Comparison of ENCODE assay signal across 21 mouse cellular contexts in genomic region chr19:56583785-56584184, GRCm38 (mm10). TPM values are rescaled to one million over a fixed set of nuclear protein-coding genes. Genes with fewer than 3 reads are reported as not detected.
DNase-seq lines count a peak whose midpoint lies in the region; ATAC-seq and TF ChIP-seq lines count a peak whose summit lies in the region.
"Had no signal": no experiment of that assay in that cellular context is flagged by ENCODE, and none has a peak within 500 bp of the region (broad histone marks: within the 10 kb centered on the region; RNA-seq: fewer than 3 reads in every experiment).

No protein-coding gene starts in this region.

- no peak overlapping the region for H3K27ac ChIP-seq in heart, adult 2 months
- H3K27ac ChIP-seq in lung, embryonic 14.5 days (ENCODE audit: low read depth), result no peak overlapping the region
- H3K27ac ChIP-seq in stomach, embryonic 16.5 days (ENCODE audit: low read length), result peak overlapping the region; percentile 27; the same call in 1 of the 2 replicates
- no peak overlapping the region for H3K27ac ChIP-seq in forebrain, embryonic 16.5 days (ENCODE audit: low read length)
- H3K27ac ChIP-seq: forebrain, embryonic 12.5 days; heart, embryonic 10.5 days; hindbrain, embryonic 12.5 days; layer of hippocampus, adult 2 months; limb, embryonic 15.5 days; liver, embryonic 15.5 days; midbrain, embryonic 13.5 days; neural tube, embryonic 13.5 days; stomach, embryonic 15.5 days had no signal

- H3K4me2 ChIP-seq in lung, embryonic 14.5 days, result no peak overlapping the region
- H3K4me2 ChIP-seq in stomach, embryonic 16.5 days (ENCODE audit: low read depth, low read length), result no peak overlapping the region
- no peak overlapping the region for H3K4me2 ChIP-seq in forebrain, embryonic 16.5 days (ENCODE audit: low read length)
- H3K4me2 ChIP-seq: forebrain, embryonic 12.5 days; hindbrain, embryonic 12.5 days; limb, embryonic 15.5 days; liver, embryonic 15.5 days; midbrain, embryonic 13.5 days; neural tube, embryonic 13.5 days; stomach, embryonic 15.5 days had no signal

- intact Hi-C loops in heart, postnatal 10 days (cut with DNase I), result no loop called here
- intact Hi-C loops in heart, adult 2 months (cut with DNase I), result no loop called here

- no peak for TF ChIP-seq POLR2A in heart, adult 2 months (IDR thresholded peaks at IDR 0.05; ENCODE audit: insufficient read depth, low read depth, low read length)

- H3K27me3 ChIP-seq in heart, adult 2 months (ENCODE audit: control insufficient read depth, insufficient read depth, low read length), result no peaks in the 10 kb centered on the region
- no peaks in the 10 kb centered on the region for H3K27me3 ChIP-seq in lung, embryonic 14.5 days (ENCODE audit: insufficient read depth, low read length)
- no peaks in the 10 kb centered on the region for H3K27me3 ChIP-seq in stomach, embryonic 16.5 days (ENCODE audit: control insufficient read depth, insufficient read depth, low read length)
- no peaks in the 10 kb centered on the region for H3K27me3 ChIP-seq in forebrain, embryonic 16.5 days (replicated peaks; ENCODE audit: control insufficient read depth, insufficient read depth, low read length)
- H3K27me3 ChIP-seq: CH12.LX; forebrain, embryonic 12.5 days; hindbrain, embryonic 12.5 days; limb, embryonic 15.5 days; liver, embryonic 15.5 days; midbrain, embryonic 13.5 days; neural tube, embryonic 13.5 days; stomach, embryonic 15.5 days had no signal

- H3K4me1 ChIP-seq in heart, adult 2 months (ENCODE audit: control insufficient read depth, insufficient read depth, low read length), result peaks cover 12% of the 10 kb centered on the region
- no peaks in the 10 kb centered on the region; the same call in 1 of the 2 replicates for H3K4me1 ChIP-seq in lung, embryonic 14.5 days (ENCODE audit: insufficient read depth)
- peaks cover 22% of the 10 kb centered on the region for H3K4me1 ChIP-seq in stomach, embryonic 16.5 days (ENCODE audit: control insufficient read depth, insufficient read depth, low read length)
- peaks cover 4% of the 10 kb centered on the region; the same call in 1 of the 2 replicates for H3K4me1 ChIP-seq in forebrain, embryonic 16.5 days (replicated peaks; ENCODE audit: control insufficient read depth, insufficient read depth, low read length)
- H3K4me1 ChIP-seq: forebrain, embryonic 12.5 days; hindbrain, embryonic 12.5 days; liver, embryonic 15.5 days; neural tube, embryonic 13.5 days; stomach, embryonic 15.5 days had no signal

- no peak for TF ChIP-seq EP300 in heart, adult 2 months (IDR thresholded peaks at IDR 0.05; ENCODE audit: insufficient read depth, low read depth, low read length)

- no peaks in the 10 kb centered on the region for H3K9me3 ChIP-seq in lung, embryonic 14.5 days (ENCODE audit: low read depth, low read length)
- no peaks in the 10 kb centered on the region for H3K9me3 ChIP-seq in stomach, embryonic 16.5 days (replicated peaks; ENCODE audit: control insufficient read depth, low read length)
- H3K9me3 ChIP-seq in forebrain, embryonic 16.5 days (ENCODE audit: control insufficient read depth, low read length), result no peaks in the 10 kb centered on the region
- H3K9me3 ChIP-seq: forebrain, embryonic 12.5 days; heart, embryonic 10.5 days; hindbrain, embryonic 12.5 days; limb, embryonic 15.5 days; liver, embryonic 15.5 days; midbrain, embryonic 13.5 days; neural tube, embryonic 13.5 days; stomach, embryonic 15.5 days had no signal

- no peak overlapping the region for H3K4me3 ChIP-seq in heart, adult 2 months
- H3K4me3 ChIP-seq in lung, embryonic 14.5 days (ENCODE audit: low read depth, low read length), result no peak overlapping the region
- no peak overlapping the region for H3K4me3 ChIP-seq in stomach, embryonic 16.5 days (replicated peaks; ENCODE audit: low read length)
- H3K4me3 ChIP-seq in forebrain, embryonic 16.5 days (replicated peaks; ENCODE audit: low read length), result no peak overlapping the region
- H3K4me3 ChIP-seq: forebrain, embryonic 12.5 days; heart, embryonic 10.5 days; hindbrain, embryonic 12.5 days; layer of hippocampus, adult 2 months; limb, embryonic 15.5 days; liver, embryonic 15.5 days; midbrain, embryonic 13.5 days; neural tube, embryonic 13.5 days; stomach, embryonic 15.5 days had no signal

- H3K79me2 ChIP-seq in heart, adult 2 months (replicated peaks; ENCODE audit: control insufficient read depth, insufficient read depth, low read length), result no peaks in the 10 kb centered on the region

- WGBS in heart, adult 2 months, result 76% methylated on average over 5 of the region's 5 CpGs
- WGBS in lung, embryonic 14.5 days, result 33% methylated on average over 5 of the region's 5 CpGs
- WGBS in stomach, embryonic 16.5 days, result 30% methylated on average over 5 of the region's 5 CpGs
- 80% methylated on average over 5 of the region's 5 CpGs for WGBS in forebrain, embryonic 16.5 days

- ATAC-seq in lung, embryonic 14.5 days (ENCODE audit: insufficient read depth), result no peak
- ATAC-seq in stomach, embryonic 16.5 days (ENCODE audit: insufficient read depth, low FRiP score), result 0 out of 2 replicates have a peak, but pooled peaks have one; percentile 33
- no peak for ATAC-seq in forebrain, embryonic 16.5 days
- ATAC-seq: midbrain, embryonic 13.5 days had no signal

- no peak overlapping the region for H3K9ac ChIP-seq in heart, adult 2 months (ENCODE audit: low read depth, low read length)
- H3K9ac ChIP-seq in lung, embryonic 14.5 days, result no peak overlapping the region
- H3K9ac ChIP-seq in stomach, embryonic 16.5 days (ENCODE audit: low read length), result no peak overlapping the region
- no peak overlapping the region for H3K9ac ChIP-seq in forebrain, embryonic 16.5 days (replicated peaks; ENCODE audit: low read depth, low read length)
- H3K9ac ChIP-seq: forebrain, embryonic 12.5 days; hindbrain, embryonic 12.5 days; limb, embryonic 15.5 days; liver, embryonic 15.5 days; midbrain, embryonic 13.5 days; neural tube, embryonic 13.5 days; stomach, embryonic 15.5 days had no signal

- peaks cover 3% of the 10 kb centered on the region; the same call in 1 of the 2 replicates for H3K36me3 ChIP-seq in heart, adult 2 months (ENCODE audit: control insufficient read depth, insufficient read depth, low read length)
- peaks cover 39% of the 10 kb centered on the region for H3K36me3 ChIP-seq in lung, embryonic 14.5 days (ENCODE audit: insufficient read depth)
- H3K36me3 ChIP-seq in stomach, embryonic 16.5 days (ENCODE audit: control insufficient read depth, insufficient read depth, low read length), result 0 out of 2 replicates have a peak, but pooled peaks cover 3% of the 10 kb centered on the region
- H3K36me3 ChIP-seq in forebrain, embryonic 16.5 days (ENCODE audit: control insufficient read depth, insufficient read depth), result peaks cover 3% of the 10 kb centered on the region; the same call in 1 of the 2 replicates

- peak; percentile 30 to 40 for DNase-seq in heart, postnatal 10 days
- no peak for DNase-seq in heart, adult 2 months
- DNase-seq in lung, embryonic 14.5 days, result peak; percentile 42
- DNase-seq in lung, postnatal 14 days, result no peak
- peak; percentile 50 for DNase-seq in kidney, postnatal 14 days
- no peak for DNase-seq in gastrocnemius, postnatal 10 days
- DNase-seq: cerebellum, adult 9-11 months; gastrocnemius, postnatal 14 days; right cerebral cortex, adult 18-20 months had no signal

- no peak for TF ChIP-seq CTCF in heart, adult 2 months (IDR thresholded peaks at IDR 0.05)
- no peak for TF ChIP-seq CTCF in lung, embryonic 14.5 days (IDR thresholded peaks at IDR 0.05; ENCODE audit: low read depth)

RNA-seq across cellular contexts. Expression of gene Nhlrc2, which starts 35.7 kb away (rescaled TPM):
- total RNA-seq in heart, postnatal 10 days (2021), result 10 to 100 TPM; 25.6 to 26.8 TPM
- total RNA-seq in heart, adult 2 months (2021), result 10 to 100 TPM; 26.9 to 28.0 TPM
- 7.1 and 14.3 TPM in 2 replicates for polyA plus RNA-seq in heart, adult 2 months (2012; rRNA removed)
- polyA plus RNA-seq in lung, embryonic 14.5 days (2014; fragmentation: Nextera tagmentation; extraction: Ambion mirVana), result 21.1 and 21.4 TPM in 2 replicates
- polyA plus RNA-seq in stomach, embryonic 16.5 days (2015; fragmentation: Nextera tagmentation; extraction: Ambion mirVana), result 14.5 and 17.7 TPM in 2 replicates
- 10 to 100 TPM; 12.9 to 14.3 TPM for total RNA-seq in gastrocnemius, postnatal 10 days (2021)
- polyA plus RNA-seq in forebrain, embryonic 16.5 days (2015; fragmentation: Nextera tagmentation; extraction: Ambion mirVana), result 10.6 and 12.4 TPM in 2 replicates

RNA-seq across cellular contexts. Expression of gene Dclre1a, which starts 35.8 kb away (rescaled TPM):
- 10 to 100 TPM; 11.2 to 11.7 TPM for total RNA-seq in heart, postnatal 10 days (2021)
- total RNA-seq in heart, adult 2 months (2021), result 10 to 100 TPM in 1 of 2 experiments, 1 to 10 TPM in 1; 9.2 to 10.8 TPM
- polyA plus RNA-seq in heart, adult 2 months (2012; rRNA removed), result 3.3 and 8.5 TPM in 2 replicates
- 17.7 and 20.2 TPM in 2 replicates for polyA plus RNA-seq in lung, embryonic 14.5 days (2014; fragmentation: Nextera tagmentation; extraction: Ambion mirVana)
- 20.6 TPM in 2 replicates for polyA plus RNA-seq in stomach, embryonic 16.5 days (2015; fragmentation: Nextera tagmentation; extraction: Ambion mirVana)
- total RNA-seq in gastrocnemius, postnatal 10 days (2021), result 1 to 10 TPM; 6.0 to 6.4 TPM
- 13.7 and 15.6 TPM in 2 replicates for polyA plus RNA-seq in forebrain, embryonic 16.5 days (2015; fragmentation: Nextera tagmentation; extraction: Ambion mirVana)

Comparison
In these comparisons a context has a peak if more than half of its experiments do, and no peak if none do; other contexts are left out.
1. DNase-seq: peak in heart, postnatal 10 days (2 of 2), lung, embryonic 14.5 days (single experiment) and kidney, postnatal 14 days (single experiment); none in heart, adult 2 months (0 of 2), lung, postnatal 14 days (single experiment) and gastrocnemius, postnatal 10 days (single experiment).